Mouse (Mus musculus): ENCODE data around the gene Rasl10b.

The Rasl10b gene

GRCm38 (mm10) chr11:83448021-83448926 is 39.3 kb downstream of the Rasl10b start:
- TF ChIP-seq NANOG (IDR thresholded peaks at IDR 0.05; ENCODE audit: borderline replicate concordance, low read length) (no peak), POU5F1 (IDR thresholded peaks at IDR 0.05; ENCODE audit: borderline replicate concordance, low read length) (no peak), CTCF (conservative IDR thresholded peaks at IDR 0.05; ENCODE audit: low read length) (no peak)
- H3K9me3 ChIP-seq (ENCODE audit: low read length) = no peaks in the 10 kb centered on the region
- H3K27me3 ChIP-seq (ENCODE audit: insufficient read depth, low read length) = peaks cover 42% of the 10 kb centered on the region
- no peaks in the 10 kb centered on the region for H3K36me3 ChIP-seq (ENCODE audit: insufficient read depth, low read length)
- H3K4me1 ChIP-seq (replicated peaks; ENCODE audit: low read depth, low read length) = peaks cover 63% of the 10 kb centered on the region
- 0 out of 2 replicates have a peak overlapping the region, but pooled peaks have one; percentile 41 for H3K4me3 ChIP-seq (replicated peaks; ENCODE audit: low read length)

GRCm38 (mm10) chr11:83448927-83449236 is 39.9 kb downstream of the Rasl10b start:
- Histone ChIP-seq H3K36me3 (ENCODE audit: insufficient read depth, low read length) (no peaks in the 10 kb centered on the region), H3K9me3 (ENCODE audit: low read length) (no peaks in the 10 kb centered on the region), H3K4me1 (replicated peaks; ENCODE audit: low read depth, low read length) (peaks cover 57% of the 10 kb centered on the region), H3K27me3 (ENCODE audit: insufficient read depth, low read length) (peaks cover 36% of the 10 kb centered on the region), H3K4me3 (replicated peaks; ENCODE audit: low read length) (0 out of 2 replicates have a peak overlapping the region, but pooled peaks have one; percentile 41)
- TF ChIP-seq NANOG (IDR thresholded peaks at IDR 0.05; ENCODE audit: borderline replicate concordance, low read length) (no peak), CTCF (conservative IDR thresholded peaks at IDR 0.05; ENCODE audit: low read length) (no peak), POU5F1 (IDR thresholded peaks at IDR 0.05; ENCODE audit: borderline replicate concordance, low read length) (no peak)

GRCm38 (mm10) chr11:83449298-83449697 is 40.4 kb downstream of the Rasl10b start:
- Histone ChIP-seq H3K9me3 (ENCODE audit: low read length) (no peaks in the 10 kb centered on the region), H3K4me1 (replicated peaks; ENCODE audit: low read depth, low read length) (peaks cover 54% of the 10 kb centered on the region), H3K27me3 (ENCODE audit: insufficient read depth, low read length) (peaks cover 33% of the 10 kb centered on the region), H3K36me3 (ENCODE audit: insufficient read depth, low read length) (no peaks in the 10 kb centered on the region), H3K4me3 (replicated peaks; ENCODE audit: low read length) (peak overlapping the region; percentile 41)
- TF ChIP-seq NANOG (IDR thresholded peaks at IDR 0.05; ENCODE audit: borderline replicate concordance, low read length) = no peak
- TF ChIP-seq CTCF (conservative IDR thresholded peaks at IDR 0.05; ENCODE audit: low read length) = no peak
- no peak for TF ChIP-seq POU5F1 (IDR thresholded peaks at IDR 0.05; ENCODE audit: borderline replicate concordance, low read length)

- H3K4me3 ChIP-seq (replicated peaks; ENCODE audit: low read length) = no peak overlapping the region
- TF ChIP-seq CTCF (conservative IDR thresholded peaks at IDR 0.05; ENCODE audit: low read length) (no peak), POU5F1 (IDR thresholded peaks at IDR 0.05; ENCODE audit: borderline replicate concordance, low read length) (no peak), NANOG (IDR thresholded peaks at IDR 0.05; ENCODE audit: borderline replicate concordance, low read length) (no peak)
- peaks cover 54% of the 10 kb centered on the region for H3K4me1 ChIP-seq (replicated peaks; ENCODE audit: low read depth, low read length)
- no peaks in the 10 kb centered on the region for H3K9me3 ChIP-seq (ENCODE audit: low read length)
- peaks cover 20% of the 10 kb centered on the region for H3K27me3 ChIP-seq (ENCODE audit: insufficient read depth, low read length)
- no peaks in the 10 kb centered on the region for H3K36me3 ChIP-seq (ENCODE audit: insufficient read depth, low read length)
Measured at GRCm38 (mm10) chr11:83450550-83450949, 41.6 kb downstream of the Rasl10b start.

- peaks cover 61% of the 10 kb centered on the region for H3K4me1 ChIP-seq (replicated peaks; ENCODE audit: low read depth, low read length)
- peak overlapping the region; percentile 49 for H3K4me3 ChIP-seq (replicated peaks; ENCODE audit: low read length)
- H3K27me3 ChIP-seq (ENCODE audit: insufficient read depth, low read length) = peaks cover 13% of the 10 kb centered on the region
- H3K36me3 ChIP-seq (ENCODE audit: insufficient read depth, low read length) = no peaks in the 10 kb centered on the region
- TF ChIP-seq POU5F1 (IDR thresholded peaks at IDR 0.05; ENCODE audit: borderline replicate concordance, low read length) (no peak), NANOG (IDR thresholded peaks at IDR 0.05; ENCODE audit: borderline replicate concordance, low read length) (no peak), CTCF (conservative IDR thresholded peaks at IDR 0.05; ENCODE audit: low read length) (no peak)
- H3K9me3 ChIP-seq (ENCODE audit: low read length) = no peaks in the 10 kb centered on the region
Measured at GRCm38 (mm10) chr11:83451281-83451680, 42.3 kb downstream of the Rasl10b start.

GRCm38 (mm10) chr11:83454548-83454947 is 45.6 kb downstream of the Rasl10b start:
- Histone ChIP-seq H3K36me3 (ENCODE audit: insufficient read depth, low read length) (no peaks in the 10 kb centered on the region), H3K9me3 (ENCODE audit: low read length) (no peaks in the 10 kb centered on the region), H3K4me3 (replicated peaks; ENCODE audit: low read length) (peak overlapping the region; percentile 20; the same call in 1 of the 2 replicates), H3K27me3 (ENCODE audit: insufficient read depth, low read length) (peaks cover 6% of the 10 kb centered on the region; the same call in 1 of the 2 replicates), H3K4me1 (replicated peaks; ENCODE audit: low read depth, low read length) (peaks cover 34% of the 10 kb centered on the region)
- no peak for TF ChIP-seq POU5F1 (IDR thresholded peaks at IDR 0.05; ENCODE audit: borderline replicate concordance, low read length)

GRCm38 (mm10) chr11:83455608-83456007 is 46.7 kb downstream of the Rasl10b start:
- peaks cover 23% of the 10 kb centered on the region for H3K4me1 ChIP-seq (replicated peaks; ENCODE audit: low read depth, low read length)
- no peak overlapping the region for H3K4me3 ChIP-seq (replicated peaks; ENCODE audit: low read length)
- no peaks in the 10 kb centered on the region for H3K36me3 ChIP-seq (ENCODE audit: insufficient read depth, low read length)
- H3K9me3 ChIP-seq (ENCODE audit: low read length) = no peaks in the 10 kb centered on the region
- TF ChIP-seq NANOG (IDR thresholded peaks at IDR 0.05; ENCODE audit: borderline replicate concordance, low read length) = no peak
- no peak for TF ChIP-seq CTCF (conservative IDR thresholded peaks at IDR 0.05; ENCODE audit: low read length)
- no peak for TF ChIP-seq POU5F1 (IDR thresholded peaks at IDR 0.05; ENCODE audit: borderline replicate concordance, low read length)
- peaks cover 11% of the 10 kb centered on the region for H3K27me3 ChIP-seq (ENCODE audit: insufficient read depth, low read length)

- peaks cover 25% of the 10 kb centered on the region for H3K27me3 ChIP-seq (ENCODE audit: insufficient read depth, low read length)
- H3K36me3 ChIP-seq (ENCODE audit: insufficient read depth, low read length) = no peaks in the 10 kb centered on the region
- TF ChIP-seq POU5F1 (IDR thresholded peaks at IDR 0.05; ENCODE audit: borderline replicate concordance, low read length) = no peak
- no peak for TF ChIP-seq NANOG (IDR thresholded peaks at IDR 0.05; ENCODE audit: borderline replicate concordance, low read length)
- peaks cover 21% of the 10 kb centered on the region for H3K4me1 ChIP-seq (replicated peaks; ENCODE audit: low read depth, low read length)
- no peak overlapping the region for H3K4me3 ChIP-seq (replicated peaks; ENCODE audit: low read length)
- no peaks in the 10 kb centered on the region for H3K9me3 ChIP-seq (ENCODE audit: low read length)
Measured at GRCm38 (mm10) chr11:83457257-83457656, 48.3 kb downstream of the Rasl10b start.

Measured in E14TG2a.4 (cell line).